Mouse (Mus musculus) intestine, embryonic 15.5 days (tissue): ENCODE measurements around the gene Slc19a1. TPM values are rescaled to one million over a fixed set of nuclear protein-coding genes. Genes with fewer than 3 reads are reported as not detected.

Experiments used
- ATAC-seq: fragments of 200-750 bp; cut with Nextera tagmentation; 2 replicates; pipeline ENCODE4 v1.8.0; 2017; ENCODE audit warnings: moderate TSS enrichment, moderate library complexity
- H3K27ac ChIP-seq: fragments of 300-500 bp; sonication (generic); 2 replicates; pipeline ENCODE4 v1.5.1; 2015; ENCODE audit warnings: mild to moderate bottlenecking, inconsistent platforms
- H3K27me3 ChIP-seq: fragments of 300-500 bp; sonication (generic); replicated peaks from 2 replicates; pipeline ENCODE4 v1.6.1; 2015; ENCODE audit warnings: inconsistent platforms
- H3K36me3 ChIP-seq: fragments of 300-500 bp; sonication (generic); 2 replicates; pipeline ENCODE4 v1.6.1; 2015; ENCODE audit warnings: inconsistent platforms
- H3K4me1 ChIP-seq: fragments of 300-500 bp; sonication (generic); replicated peaks from 2 replicates; pipeline ENCODE4 v1.6.1; 2015; ENCODE audit warnings: inconsistent platforms
- H3K4me2 ChIP-seq: fragments of 300-500 bp; sonication (generic); replicated peaks from 2 replicates; pipeline ENCODE4 v1.6.1; 2015; ENCODE audit warnings: mild to moderate bottlenecking, inconsistent platforms
- H3K4me3 ChIP-seq: fragments of 300-500 bp; sonication (generic); replicated peaks from 2 replicates; pipeline ENCODE4 v1.5.1; 2015; ENCODE audit warnings: inconsistent platforms
- H3K9ac ChIP-seq: fragments of 300-500 bp; sonication (generic); 2 replicates; pipeline ENCODE4 v1.6.1; 2015; ENCODE audit warnings: inconsistent platforms
- H3K9me3 ChIP-seq: fragments of 300-500 bp; sonication (generic); 2 replicates; pipeline ENCODE4 v1.6.1; 2016; ENCODE audit warnings: inconsistent platforms
- WGBS: fragments of 180-500 bp; shearing (Covaris S2); methylation state at CpG from one replicate; pipeline ENCODE4 v1.1.7; 2015; 5-methylcytosine and 5-hydroxymethylcytosine counted together
- polyA plus RNA-seq: library from polyadenylated mRNA; unstranded; fragments of >200 nt; fragmentation: Nextera tagmentation; extraction: Ambion mirVana; gene quantifications from 2 replicates; pipeline ENCODE4 v1.2.1, GENCODE M21; 2015

Gene Slc19a1
- polyA plus RNA-seq, 1 experiment from 2014 or later, result 43.1 TPM

DNA sequence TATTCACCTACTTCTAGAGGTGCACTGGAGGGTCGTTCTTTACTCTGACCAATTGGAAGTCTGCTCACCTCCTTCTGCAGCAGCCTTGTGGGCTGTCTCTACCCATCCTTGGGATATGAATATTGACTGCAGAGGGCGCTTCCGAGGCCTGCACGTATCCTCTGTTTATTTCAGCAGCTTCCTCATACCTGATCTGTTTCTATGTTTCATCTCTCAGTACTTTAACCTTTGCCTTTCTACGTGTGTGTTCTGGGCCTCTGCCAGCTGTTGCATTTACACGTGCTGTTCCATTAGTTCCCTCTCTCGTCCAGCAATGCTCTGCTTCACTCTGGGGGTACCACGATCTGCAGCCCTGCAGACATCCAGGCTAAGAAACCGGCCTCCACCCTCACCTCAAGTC is 14.4 kb upstream of the Slc19a1 start:
- Histone ChIP-seq H3K4me1 (no peaks in the 10 kb centered on the region), H3K9me3 (no peaks in the 10 kb centered on the region), H3K36me3 (no peaks in the 10 kb centered on the region), H3K27me3 (no peaks in the 10 kb centered on the region), H3K4me2 (no peak overlapping the region), H3K27ac (no peak overlapping the region), H3K4me3 (no peak overlapping the region), H3K9ac (no peak overlapping the region)
- WGBS, result 38% methylated on average over 9 of the region's 9 CpGs
- peak; percentile 38 for ATAC-seq

GRCm38 (mm10) chr10:77021399-77022052 is 10.5 kb upstream of the Slc19a1 start:
- peak; percentile 24 for ATAC-seq
- Histone ChIP-seq H3K9ac (no peak overlapping the region), H3K27ac (no peak overlapping the region), H3K27me3 (no peaks in the 10 kb centered on the region), H3K4me2 (0 out of 2 replicates have a peak overlapping the region, but pooled peaks have one; percentile 7), H3K4me1 (no peaks in the 10 kb centered on the region), H3K36me3 (no peaks in the 10 kb centered on the region), H3K4me3 (no peak overlapping the region), H3K9me3 (no peaks in the 10 kb centered on the region)
- 29% methylated on average over 17 of the region's 17 CpGs for WGBS

- 66% methylated on average over 13 of the region's 13 CpGs for WGBS
- Histone ChIP-seq H3K9me3 (no peaks in the 10 kb centered on the region), H3K4me3 (no peak overlapping the region), H3K4me1 (no peaks in the 10 kb centered on the region), H3K36me3 (no peaks in the 10 kb centered on the region), H3K27ac (peak overlapping the region; percentile 36; the same call in 1 of the 2 replicates), H3K9ac (no peak overlapping the region), H3K4me2 (no peak overlapping the region), H3K27me3 (no peaks in the 10 kb centered on the region)
- peak; percentile 74 for ATAC-seq
Observed at GRCm38 (mm10) chr10:77022301-77023130, 9.5 kb upstream of the Slc19a1 start.

- no peak overlapping the region for H3K9ac ChIP-seq
- no peaks in the 10 kb centered on the region for H3K4me1 ChIP-seq
- no peaks in the 10 kb centered on the region for H3K36me3 ChIP-seq
- 62% methylated on average over 5 of the region's 5 CpGs for WGBS
- H3K4me2 ChIP-seq, result no peak overlapping the region
- H3K27me3 ChIP-seq, result no peaks in the 10 kb centered on the region
- no peaks in the 10 kb centered on the region for H3K9me3 ChIP-seq
- ATAC-seq, result peak; percentile 61
- H3K4me3 ChIP-seq, result no peak overlapping the region
- H3K27ac ChIP-seq, result 0 out of 2 replicates have a peak overlapping the region, but pooled peaks have one; percentile 7
Observed at GRCm38 (mm10) chr10:77024231-77024630, 7.8 kb upstream of the Slc19a1 start.

GRCm38 (mm10) chr10:77026944-77027343 is 5.1 kb upstream of the Slc19a1 start:
- H3K9me3 ChIP-seq, result no peaks in the 10 kb centered on the region
- H3K27ac ChIP-seq, result no peak overlapping the region

GRCm38 (mm10) chr10:77028782-77029296 is 3.2 kb upstream of the Slc19a1 start:
- Histone ChIP-seq H3K4me3 (no peak overlapping the region), H3K4me2 (no peak overlapping the region), H3K27me3 (no peaks in the 10 kb centered on the region), H3K4me1 (peaks cover 5% of the 10 kb centered on the region; the same call in 1 of the 2 replicates), H3K9ac (no peak overlapping the region), H3K36me3 (no peaks in the 10 kb centered on the region), H3K9me3 (no peaks in the 10 kb centered on the region), H3K27ac (no peak overlapping the region)
- ATAC-seq, result no peak
- WGBS, result 75% methylated on average over 6 of the region's 6 CpGs

More at GRCm38 (mm10) chr10:77026944-77027343, 5.1 kb upstream of the Slc19a1 start:
- ATAC-seq, result no peak
- no peak overlapping the region for H3K9ac ChIP-seq
- WGBS, result 74% methylated on average over 3 of the region's 3 CpGs
- H3K4me1 ChIP-seq, result no peaks in the 10 kb centered on the region; the same call in 1 of the 2 replicates
- no peak overlapping the region for H3K4me2 ChIP-seq
- no peak overlapping the region for H3K4me3 ChIP-seq
- H3K36me3 ChIP-seq, result no peaks in the 10 kb centered on the region
- H3K27me3 ChIP-seq, result no peaks in the 10 kb centered on the region

- Histone ChIP-seq H3K36me3 (no peaks in the 10 kb centered on the region), H3K9ac (no peak overlapping the region), H3K9me3 (no peaks in the 10 kb centered on the region), H3K4me2 (no peak overlapping the region), H3K4me1 (peaks cover 13% of the 10 kb centered on the region), H3K27ac (peak overlapping the region; percentile 54; the same call in 1 of the 2 replicates), H3K27me3 (no peaks in the 10 kb centered on the region), H3K4me3 (no peak overlapping the region)
- ATAC-seq, result peak; percentile 15
- WGBS, result 80% methylated on average over 4 of the region's 4 CpGs
Observed at GRCm38 (mm10) chr10:77029761-77030160, 2.3 kb upstream of the Slc19a1 start.

GRCm38 (mm10) chr10:77030666-77031065 is 1.4 kb upstream of the Slc19a1 start:
- no peak for ATAC-seq
- Histone ChIP-seq H3K4me2 (no peak overlapping the region), H3K9me3 (no peaks in the 10 kb centered on the region), H3K27ac (no peak overlapping the region), H3K36me3 (no peaks in the 10 kb centered on the region), H3K27me3 (no peaks in the 10 kb centered on the region), H3K4me1 (peaks cover 21% of the 10 kb centered on the region), H3K9ac (no peak overlapping the region), H3K4me3 (no peak overlapping the region)
- 79% methylated on average over 5 of the region's 5 CpGs for WGBS

- Histone ChIP-seq H3K36me3 (no peaks in the 10 kb centered on the region), H3K27ac (peak overlapping the region; percentile 64; the same call in 1 of the 2 replicates), H3K4me2 (peak overlapping the region; percentile 95), H3K27me3 (no peaks in the 10 kb centered on the region), H3K9ac (peak overlapping the region; percentile 73), H3K4me3 (peak overlapping the region; percentile 59), H3K4me1 (peaks cover 21% of the 10 kb centered on the region), H3K9me3 (no peaks in the 10 kb centered on the region)
- WGBS, result under 1% methylated on average over 49 of the region's 49 CpGs
- peak; percentile 92 for ATAC-seq
Observed at GRCm38 (mm10) chr10:77032591-77033322, 716 bp downstream of the Slc19a1 start.

DNA sequence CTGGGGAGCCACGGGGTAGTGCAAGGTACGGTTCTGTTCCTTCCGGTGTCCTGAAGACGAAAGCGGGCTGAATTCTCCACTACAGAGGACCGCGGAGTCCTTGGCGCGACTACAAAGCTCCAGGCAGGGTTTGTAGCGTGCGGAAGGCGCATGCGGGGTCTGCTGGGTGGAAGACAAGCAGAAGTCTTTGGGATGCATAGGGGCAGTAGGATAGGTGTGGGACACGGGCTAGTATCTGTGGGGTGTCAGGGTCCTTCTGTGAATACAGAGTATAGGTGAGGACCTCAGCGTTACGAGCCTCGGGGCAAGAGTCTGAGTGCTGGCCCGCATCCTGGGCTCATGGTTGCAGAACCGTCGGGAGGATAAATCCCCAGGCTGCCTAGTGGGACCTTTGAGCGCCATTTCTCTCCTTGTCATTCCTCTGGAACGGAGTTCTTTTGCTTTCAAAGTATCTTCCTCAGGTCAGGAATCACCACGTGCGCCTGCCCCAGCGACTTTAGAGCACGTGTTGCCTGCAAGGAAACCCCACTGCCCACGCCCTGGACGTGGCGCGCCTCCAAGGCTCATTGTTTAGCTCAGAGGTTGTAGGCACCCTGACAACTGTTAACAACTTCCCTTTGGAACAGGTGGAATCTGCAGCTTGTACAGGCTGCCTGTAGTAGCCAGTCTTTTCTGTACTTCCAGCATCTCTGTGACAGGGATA is 1.4 kb downstream of the Slc19a1 start:
- peaks cover 21% of the 10 kb centered on the region for H3K4me1 ChIP-seq
- peak; percentile 69 for ATAC-seq
- under 1% methylated on average over 30 of the region's 30 CpGs for WGBS
- no peaks in the 10 kb centered on the region for H3K9me3 ChIP-seq
- peak overlapping the region; percentile 33; the same call in 1 of the 2 replicates for H3K27ac ChIP-seq
- no peaks in the 10 kb centered on the region for H3K27me3 ChIP-seq
- peak overlapping the region; percentile 95 for H3K4me2 ChIP-seq
- peaks cover 2% of the 10 kb centered on the region; the same call in 1 of the 2 replicates for H3K36me3 ChIP-seq
- H3K9ac ChIP-seq, result peak overlapping the region; percentile 61
- H3K4me3 ChIP-seq, result peak overlapping the region; percentile 59

GRCm38 (mm10) chr10:77035487-77035886 is 3.4 kb downstream of the Slc19a1 start:
- peak overlapping the region; percentile 21; the same call in 1 of the 2 replicates for H3K9ac ChIP-seq
- no peak overlapping the region for H3K4me3 ChIP-seq
- no peak overlapping the region for H3K27ac ChIP-seq
- H3K9me3 ChIP-seq, result no peaks in the 10 kb centered on the region
- H3K27me3 ChIP-seq, result no peaks in the 10 kb centered on the region
- ATAC-seq, result no peak
- peak overlapping the region; percentile 95 for H3K4me2 ChIP-seq
- H3K4me1 ChIP-seq, result peaks cover 21% of the 10 kb centered on the region
- peaks cover 4% of the 10 kb centered on the region; the same call in 1 of the 2 replicates for H3K36me3 ChIP-seq
- WGBS, result 70% methylated on average over 6 of the region's 6 CpGs
